Mouse (Mus musculus) hindbrain, embryonic 14.5 days (tissue): ENCODE results near the gene Nfasc. TPM values are rescaled to one million over a fixed set of nuclear protein-coding genes. Genes with fewer than 3 reads are reported as not detected.

Experiments used
- ATAC-seq: fragments of 200-750 bp; cut with Nextera tagmentation; 2 replicates; pipeline ENCODE4 v1.8.0; 2017; ENCODE audit warnings: moderate number of reproducible peaks, mild to moderate bottlenecking, moderate TSS enrichment, moderate library complexity; ENCODE audit not compliant: low FRiP score
- DNase-seq: peaks from one replicate; pipeline ENCODE4 v3.0.0-alpha.2; 2015; ENCODE audit warnings: low spot score
- H3K27ac ChIP-seq: fragments of 300-500 bp; sonication (generic); 2 replicates; pipeline ENCODE4 v1.5.1; 2014; ENCODE audit warnings: mild to moderate bottlenecking, moderate library complexity
- H3K27me3 ChIP-seq: fragments of 300-500 bp; sonication (generic); 2 replicates; pipeline ENCODE4 v1.6.1; 2014; ENCODE audit warnings: mild to moderate bottlenecking, low read length, mixed read lengths; ENCODE audit not compliant: control insufficient read depth, insufficient read depth
- H3K36me3 ChIP-seq: fragments of 300-500 bp; sonication (generic); replicated peaks from 2 replicates; pipeline ENCODE4 v1.6.1; 2014; ENCODE audit not compliant: control insufficient read depth, insufficient read depth
- H3K4me1 ChIP-seq: fragments of 300-500 bp; sonication (generic); replicated peaks from 2 replicates; pipeline ENCODE4 v1.6.1; 2014; ENCODE audit warnings: antibody characterized with exemption, low read length, mixed read lengths; ENCODE audit not compliant: control insufficient read depth, insufficient read depth
- H3K4me2 ChIP-seq: fragments of 300-500 bp; sonication (generic); replicated peaks from 2 replicates; pipeline ENCODE4 v1.6.1; 2014; ENCODE audit warnings: mild to moderate bottlenecking, moderate library complexity
- H3K4me3 ChIP-seq: fragments of 300-500 bp; sonication (generic); replicated peaks from 2 replicates; pipeline ENCODE4 v1.5.1; 2014; ENCODE audit warnings: mild to moderate bottlenecking, low read length
- H3K9ac ChIP-seq: fragments of 300-500 bp; sonication (generic); 2 replicates; pipeline ENCODE4 v1.6.1; 2014
- H3K9me3 ChIP-seq: fragments of 300-500 bp; sonication (generic); 2 replicates; pipeline ENCODE4 v1.6.1; 2016; ENCODE audit warnings: low read length; ENCODE audit not compliant: control insufficient read depth
- WGBS: fragments of 180-500 bp; shearing (Covaris S2); extraction: QIAGEN DNeasy Blood & Tissue Kit; methylation state at CpG from one replicate; pipeline ENCODE4 v1.1.7; 2014; 5-methylcytosine and 5-hydroxymethylcytosine counted together
- polyA plus RNA-seq: library from polyadenylated mRNA; unstranded; fragments of >200 nt; fragmentation: Nextera tagmentation; extraction: Ambion mirVana; gene quantifications from 2 replicates; pipeline ENCODE4 v1.2.1, GENCODE M21; 2014

Gene Nfasc
- polyA plus RNA-seq, 1 experiment from 2014 or later: 42.8 TPM

DNA sequence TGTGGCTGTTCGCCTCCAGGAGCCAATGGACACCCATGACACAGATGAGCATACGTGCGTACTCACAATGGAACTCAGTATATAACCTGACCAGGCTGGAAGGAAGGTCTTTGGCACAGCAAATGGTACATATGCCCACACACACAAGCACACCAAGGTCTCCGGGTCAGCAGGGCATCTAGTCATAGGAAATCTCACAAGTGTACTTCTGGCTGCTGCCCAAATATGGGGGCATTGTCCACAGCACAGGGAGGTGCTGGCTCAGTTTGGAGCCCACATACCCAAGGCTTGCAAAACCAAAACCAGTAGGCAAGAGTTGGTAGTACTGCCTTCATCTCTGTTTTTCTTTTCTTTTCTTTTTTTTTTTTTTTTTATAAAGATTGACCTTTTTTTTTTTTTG is 206.1 kb downstream of the Nfasc start:
- peaks cover 3% of the 10 kb centered on the region; the same call in 1 of the 2 replicates for H3K36me3 ChIP-seq
- no peaks in the 10 kb centered on the region for H3K9me3 ChIP-seq
- peaks cover 51% of the 10 kb centered on the region for H3K4me1 ChIP-seq
- WGBS: 89% methylated on average over 4 of the region's 4 CpGs
- H3K4me3 ChIP-seq: no peak overlapping the region
- H3K9ac ChIP-seq: no peak overlapping the region
- ATAC-seq: no peak
- no peak overlapping the region for H3K27ac ChIP-seq
- no peaks in the 10 kb centered on the region for H3K27me3 ChIP-seq
- DNase-seq: no peak
- H3K4me2 ChIP-seq: no peak overlapping the region

DNA sequence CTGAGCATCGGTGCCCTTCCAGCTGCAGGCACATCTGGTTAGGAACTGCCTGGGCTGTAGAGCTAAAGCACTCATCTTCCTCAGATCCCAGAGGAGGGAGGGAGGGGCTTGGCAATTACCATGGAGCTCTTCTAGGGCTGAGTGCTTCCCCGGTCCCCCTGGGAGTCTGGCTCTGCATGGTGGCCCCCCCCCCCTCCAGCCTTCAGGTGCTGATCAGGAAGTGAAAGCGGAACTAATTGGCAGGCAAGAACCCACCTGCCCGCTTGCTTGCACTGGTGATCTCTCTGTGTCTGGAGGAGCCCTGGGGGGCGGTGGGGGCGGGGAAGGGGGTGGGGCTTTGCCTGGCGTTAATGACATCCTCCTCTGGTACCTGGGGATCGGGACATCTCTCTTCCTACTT is 207.8 kb downstream of the Nfasc start:
- Histone ChIP-seq H3K4me2 (peak overlapping the region; percentile 14; the same call in 1 of the 2 replicates), H3K27ac (peak overlapping the region; percentile 39; the same call in 1 of the 2 replicates), H3K4me1 (peaks cover 40% of the 10 kb centered on the region), H3K9me3 (no peaks in the 10 kb centered on the region), H3K4me3 (no peak overlapping the region), H3K9ac (no peak overlapping the region), H3K27me3 (no peaks in the 10 kb centered on the region), H3K36me3 (peaks cover 3% of the 10 kb centered on the region)
- WGBS: 0% methylated on average over 8 of the region's 8 CpGs
- ATAC-seq (no peak; the same call in 1 of the 2 replicates), DNase-seq (no peak)

DNA sequence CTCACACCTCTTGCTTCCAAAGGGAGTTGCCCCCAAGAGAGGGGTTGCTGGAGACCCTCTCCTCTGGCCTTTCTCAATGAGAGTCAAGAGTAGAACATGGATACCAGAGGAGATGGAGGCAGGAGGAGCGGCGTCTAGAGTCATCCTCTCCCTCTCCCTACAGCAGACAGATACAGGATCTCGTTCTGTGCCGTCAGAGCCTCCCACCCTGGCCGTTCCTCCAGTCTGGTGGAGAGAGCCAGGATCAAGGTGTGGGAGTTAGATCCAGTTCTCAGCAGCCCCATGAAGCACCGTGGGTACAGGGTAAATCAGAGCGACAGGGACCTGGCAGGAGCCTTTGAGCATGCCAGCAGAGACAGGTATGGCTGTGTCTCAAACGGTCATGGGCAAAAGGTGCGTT is 209.1 kb downstream of the Nfasc start:
- no peak overlapping the region for H3K4me3 ChIP-seq
- H3K4me1 ChIP-seq: peaks cover 36% of the 10 kb centered on the region
- H3K36me3 ChIP-seq: peaks cover 13% of the 10 kb centered on the region
- 72% methylated on average over 9 of the region's 9 CpGs for WGBS
- no peaks in the 10 kb centered on the region for H3K9me3 ChIP-seq
- H3K27me3 ChIP-seq: no peaks in the 10 kb centered on the region
- no peak overlapping the region for H3K9ac ChIP-seq
- H3K27ac ChIP-seq: no peak overlapping the region
- no peak overlapping the region for H3K4me2 ChIP-seq
- ATAC-seq (no peak), DNase-seq (no peak)

DNA sequence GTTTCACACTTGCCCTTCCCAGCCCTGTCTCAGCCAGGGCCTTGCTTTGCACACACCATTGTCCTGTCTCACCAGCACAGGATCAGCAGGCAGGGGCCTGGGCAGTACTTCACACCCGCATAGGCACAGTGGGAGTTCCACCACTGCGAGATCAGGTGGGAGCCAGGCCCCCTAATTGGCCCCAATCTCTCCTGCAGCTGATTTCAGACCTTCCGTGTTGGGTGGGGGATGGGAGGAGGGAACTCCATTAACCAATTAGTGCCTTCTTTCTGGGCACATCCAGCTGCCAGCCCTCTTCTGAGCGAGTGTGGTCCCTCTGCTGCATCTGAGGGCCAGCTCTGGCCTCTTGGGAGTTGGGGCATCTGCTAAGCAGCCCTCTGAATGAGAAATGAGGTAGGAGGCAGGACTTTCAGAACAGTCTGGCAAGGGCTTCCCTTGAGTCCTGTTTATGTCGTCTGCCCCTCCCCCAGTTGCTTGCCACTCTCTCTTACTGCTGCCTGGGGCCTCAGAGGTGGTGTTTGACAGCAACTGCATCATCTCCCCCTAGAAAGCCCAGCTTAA is 210.9 kb downstream of the Nfasc start:
- WGBS: 0% methylated on average over 5 of the region's 5 CpGs
- peaks cover 42% of the 10 kb centered on the region for H3K4me1 ChIP-seq
- ATAC-seq: peak; percentile 65

GRCm38 (mm10) chr1:132528647-132529334 is 212.8 kb downstream of the Nfasc start:
- Histone ChIP-seq H3K36me3 (peaks cover 28% of the 10 kb centered on the region), H3K4me2 (no peak overlapping the region), H3K9me3 (no peaks in the 10 kb centered on the region), H3K4me1 (peaks cover 34% of the 10 kb centered on the region), H3K27me3 (no peaks in the 10 kb centered on the region), H3K27ac (no peak overlapping the region), H3K4me3 (no peak overlapping the region), H3K9ac (no peak overlapping the region)
- DNase-seq (no peak), ATAC-seq (no peak)
- 93% methylated on average over 19 of the region's 19 CpGs for WGBS

More for the DNA sequence above, 210.9 kb downstream of the Nfasc start:
- H3K9me3 ChIP-seq: no peaks in the 10 kb centered on the region
- H3K27me3 ChIP-seq: no peaks in the 10 kb centered on the region
- peak overlapping the region; percentile 24 for H3K9ac ChIP-seq
- H3K4me2 ChIP-seq: no peak overlapping the region
- no peak for DNase-seq
- H3K36me3 ChIP-seq: peaks cover 16% of the 10 kb centered on the region
- peak overlapping the region; percentile 34 for H3K27ac ChIP-seq
- H3K4me3 ChIP-seq: no peak overlapping the region

GRCm38 (mm10) chr1:132528071-132528470 is 213.5 kb downstream of the Nfasc start:
- no peak overlapping the region for H3K9ac ChIP-seq
- H3K27me3 ChIP-seq: no peaks in the 10 kb centered on the region
- no peak for DNase-seq
- H3K4me3 ChIP-seq: no peak overlapping the region
- WGBS: 94% methylated on average over 13 of the region's 13 CpGs
- peaks cover 34% of the 10 kb centered on the region for H3K36me3 ChIP-seq
- no peaks in the 10 kb centered on the region for H3K9me3 ChIP-seq
- H3K27ac ChIP-seq: no peak overlapping the region
- no peak for ATAC-seq
- H3K4me2 ChIP-seq: no peak overlapping the region
- H3K4me1 ChIP-seq: peaks cover 28% of the 10 kb centered on the region

- no peak overlapping the region for H3K4me3 ChIP-seq
- ATAC-seq (peak; percentile 70), DNase-seq (peak; percentile 98)
- no peaks in the 10 kb centered on the region for H3K9me3 ChIP-seq
- H3K27me3 ChIP-seq: no peaks in the 10 kb centered on the region
- H3K4me2 ChIP-seq: no peak overlapping the region
- WGBS: 3% methylated on average over 10 of the region's 10 CpGs
- H3K9ac ChIP-seq: peak overlapping the region; percentile 41
- peak overlapping the region; percentile 81 for H3K27ac ChIP-seq
- H3K36me3 ChIP-seq: peaks cover 46% of the 10 kb centered on the region
- H3K4me1 ChIP-seq: peaks cover 21% of the 10 kb centered on the region
These were observed 215.8 kb downstream of the Nfasc start for GRCm38 (mm10) chr1:132525832-132526231.

- WGBS: 40% methylated on average over 4 of the region's 4 CpGs
- H3K9ac ChIP-seq: no peak overlapping the region
- H3K4me3 ChIP-seq: no peak overlapping the region
- H3K36me3 ChIP-seq: peaks cover 60% of the 10 kb centered on the region
- no peaks in the 10 kb centered on the region for H3K9me3 ChIP-seq
- H3K27me3 ChIP-seq: no peaks in the 10 kb centered on the region
- DNase-seq (no peak), ATAC-seq (no peak)
- no peak overlapping the region for H3K27ac ChIP-seq
- no peak overlapping the region for H3K4me2 ChIP-seq
- H3K4me1 ChIP-seq: peaks cover 12% of the 10 kb centered on the region; the same call in 1 of the 2 replicates
These were observed 217.7 kb downstream of the Nfasc start for GRCm38 (mm10) chr1:132523920-132524319.

DNA sequence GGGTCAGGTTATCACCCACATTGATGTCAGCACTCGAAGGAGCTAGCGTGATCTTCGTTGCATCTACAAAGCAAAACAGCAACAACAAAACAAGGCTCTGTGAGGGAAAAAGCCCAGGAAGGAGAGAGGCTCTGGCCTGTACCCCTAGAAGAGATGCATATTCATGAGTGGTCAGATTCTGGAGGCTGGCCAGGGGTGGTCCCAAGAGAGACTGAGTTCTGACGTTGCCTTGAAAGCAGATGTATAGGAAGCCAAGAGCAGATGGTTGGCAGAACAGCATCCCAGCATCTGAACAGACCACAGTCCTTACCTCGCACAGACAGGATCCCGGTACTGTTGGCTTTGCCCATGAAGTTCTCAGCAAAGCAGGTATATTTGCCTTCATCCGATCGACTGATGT is 218.5 kb downstream of the Nfasc start:
- ATAC-seq (0 out of 2 replicates have a peak, but pooled peaks have one; percentile 10), DNase-seq (no peak)
- Histone ChIP-seq H3K27me3 (no peaks in the 10 kb centered on the region), H3K27ac (0 out of 2 replicates have a peak overlapping the region, but pooled peaks have one; percentile 28), H3K36me3 (peaks cover 62% of the 10 kb centered on the region), H3K4me2 (no peak overlapping the region), H3K4me1 (peaks cover 12% of the 10 kb centered on the region; the same call in 1 of the 2 replicates), H3K9me3 (no peaks in the 10 kb centered on the region), H3K9ac (no peak overlapping the region), H3K4me3 (no peak overlapping the region)
- WGBS: 74% methylated on average over 8 of the region's 8 CpGs
